Mouse (Mus musculus) gastrocnemius, postnatal 4 days (tissue): Measurements from ENCODE around the gene Klri2. TPM values are rescaled to one million over a fixed set of nuclear protein-coding genes. Genes with fewer than 3 reads are reported as not detected.
"Not testable (repeated sequence)": the region's sequence is repeated elsewhere in the genome, so short reads cannot be mapped to it uniquely, and the experiment has no call there.

Experiments
- DNase-seq, 2 experiments: peaks; one replicate each; pipeline ENCODE4 v3.0.0; 2021 to 2022; ENCODE audit warnings: low spot score in 2 of 2, mixed read lengths in 2 of 2
- long read RNA-seq, 2 experiments: library from polyadenylated mRNA; stranded (forward); transcript quantifications; one replicate each; pipeline ENCODE4 v2.0.0; 2021
- microRNA-seq: library from miRNA; unstranded; fragments of <30 nt; microRNA quantifications from one replicate; pipeline ENCODE4 v1.2.0, GENCODE M21; 2021
- total RNA-seq, 2 experiments: library from RNA; stranded (reverse); gene quantifications; 2 replicates each; pipeline ENCODE4 v1.2.3; 2021

The Klri2 gene
- total RNA-seq = not detected
- long read RNA-seq, experiment 1 = 0 reads
- long read RNA-seq, experiment 2 = 0 reads

DNA sequence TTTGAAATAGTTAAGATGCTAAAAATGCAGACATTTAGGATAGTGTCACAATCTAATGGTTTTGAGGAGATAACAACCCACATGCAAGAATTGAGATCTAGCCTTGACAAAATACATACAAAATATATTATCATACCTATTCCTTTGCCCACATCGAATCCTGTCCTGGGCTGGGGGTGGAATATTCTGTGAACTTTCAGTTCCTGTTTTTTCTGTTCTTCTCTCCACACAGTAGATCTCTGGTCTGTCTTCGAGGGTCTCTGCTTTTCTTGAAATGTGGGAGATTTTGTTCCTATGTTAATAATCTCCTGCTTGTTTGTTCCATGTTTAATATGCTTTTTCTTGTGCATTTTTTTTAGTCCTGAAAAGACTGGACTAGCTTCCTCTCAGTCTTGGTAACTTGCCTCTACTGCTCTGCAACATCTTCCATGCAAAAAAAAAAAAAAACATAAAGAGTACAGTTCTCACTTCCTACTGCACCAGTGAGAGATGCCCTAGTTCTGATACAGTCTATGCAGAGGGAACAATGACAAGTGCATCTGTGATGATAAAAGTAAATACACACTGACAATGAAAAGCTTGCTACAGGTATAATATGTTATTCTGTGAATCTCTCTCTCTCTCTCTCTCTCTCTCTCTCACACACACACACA is at the start of gene Klri2:
Gene Klri2 (minus strand): TSS at position 416 of the 653 bp plus-strand sequence.
- DNase-seq = no peak

DNA sequence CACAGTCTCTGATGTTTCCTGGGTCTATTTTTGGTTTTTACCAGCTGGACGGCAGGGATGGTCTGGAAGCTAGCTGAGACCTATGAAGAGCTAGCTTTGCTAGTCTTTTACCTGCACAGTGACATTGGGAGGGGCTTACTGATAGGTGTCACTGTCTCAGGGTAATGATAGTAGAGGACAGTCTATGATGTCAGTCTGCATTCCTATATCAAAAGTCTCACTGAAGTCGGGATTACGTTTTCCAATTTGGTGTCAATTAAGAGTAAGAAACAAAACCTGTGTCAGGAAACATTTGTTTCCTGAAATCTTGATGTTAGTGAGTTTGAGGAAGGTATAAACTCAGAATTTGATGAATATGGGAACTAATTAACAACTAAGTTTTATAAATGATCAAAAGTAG is 43.9 kb upstream of the Klri2 start, which contains the start of gene Gm156:
Gene Gm156 (minus strand): TSS at position 101 of the 400 bp plus-strand sequence.
- not testable (repeated sequence) for DNase-seq

DNA sequence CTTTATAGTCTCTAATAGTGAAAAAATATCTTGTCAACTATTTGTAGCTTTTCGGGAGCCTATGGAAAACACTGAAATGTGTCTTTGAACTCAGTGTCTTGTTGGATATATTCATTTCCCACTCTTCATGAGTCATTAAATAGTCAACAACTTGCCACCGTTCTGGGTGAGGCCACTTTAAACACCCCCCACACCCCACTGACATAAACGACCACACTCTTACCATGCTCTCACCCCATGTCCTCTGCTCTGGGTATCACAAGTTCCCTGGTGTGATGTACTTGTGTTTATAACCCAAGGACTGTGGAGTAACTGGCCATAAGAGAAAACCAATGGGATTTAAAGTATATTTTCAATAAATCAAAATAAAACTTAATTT is 7.4 kb upstream of the Klri2 start:
- no peak for DNase-seq

DNA sequence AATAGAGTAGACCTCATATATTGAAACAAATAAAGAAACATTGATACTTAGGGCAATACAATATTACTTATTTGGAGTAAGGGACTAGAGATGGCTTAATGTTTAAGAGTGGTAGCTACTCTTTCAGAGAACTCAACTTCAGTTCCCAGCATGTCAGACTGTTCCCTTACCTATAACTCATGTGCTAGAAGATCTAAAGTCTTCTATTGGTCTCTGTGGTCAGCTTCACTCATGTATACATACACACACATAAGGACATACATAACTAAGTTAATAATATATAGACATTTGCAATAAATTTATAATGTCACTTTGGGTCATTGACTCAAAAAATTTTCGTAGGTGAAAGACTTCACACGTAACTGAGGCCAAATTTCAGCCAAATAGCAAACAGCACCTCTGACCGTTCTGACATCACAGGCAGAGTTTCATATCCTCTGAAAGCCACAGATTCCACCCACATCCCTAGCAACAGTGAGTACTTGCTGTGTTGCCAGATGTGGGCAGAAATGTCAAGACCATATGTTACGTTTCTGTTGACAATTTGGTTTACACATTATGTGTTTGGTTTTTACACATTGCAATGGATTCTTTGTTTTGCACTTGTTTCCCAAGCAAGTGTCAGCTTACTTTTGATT is 6.9 kb upstream of the Klri2 start:
- no peak for DNase-seq

DNA sequence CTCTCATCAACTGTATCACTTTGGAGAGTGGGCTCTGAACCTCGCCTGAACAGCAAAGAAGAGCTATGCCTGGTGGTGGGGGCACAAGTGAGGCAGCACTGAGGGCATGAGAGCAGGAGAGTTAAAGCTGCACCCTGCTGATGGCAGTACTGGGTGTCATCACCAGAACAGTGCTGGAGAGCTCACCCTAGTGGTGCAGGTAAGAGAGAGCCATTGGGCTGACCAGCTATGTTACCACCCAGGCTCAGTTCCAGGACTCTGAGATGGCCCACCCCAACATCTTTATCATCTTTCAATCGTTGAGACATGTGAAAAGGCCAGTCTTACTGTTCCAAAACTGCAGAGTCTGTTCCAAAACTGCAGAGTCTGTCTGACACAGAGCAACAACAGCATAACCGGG is 5.9 kb upstream of the Klri2 start:
- DNase-seq = no peak

GRCm38 (mm10) chr6:129736414-129736813 is 3.9 kb downstream of the Klri2 start:
- no peak for DNase-seq

- DNase-seq = no peak
Measured at GRCm38 (mm10) chr6:129727237-129727636, 13.0 kb downstream of the Klri2 start.

GRCm38 (mm10) chr6:129721390-129721789 is 18.9 kb downstream of the Klri2 start:
- DNase-seq = no peak

- no peak for DNase-seq
Measured at GRCm38 (mm10) chr6:129720487-129720886, 19.8 kb downstream of the Klri2 start.

DNA sequence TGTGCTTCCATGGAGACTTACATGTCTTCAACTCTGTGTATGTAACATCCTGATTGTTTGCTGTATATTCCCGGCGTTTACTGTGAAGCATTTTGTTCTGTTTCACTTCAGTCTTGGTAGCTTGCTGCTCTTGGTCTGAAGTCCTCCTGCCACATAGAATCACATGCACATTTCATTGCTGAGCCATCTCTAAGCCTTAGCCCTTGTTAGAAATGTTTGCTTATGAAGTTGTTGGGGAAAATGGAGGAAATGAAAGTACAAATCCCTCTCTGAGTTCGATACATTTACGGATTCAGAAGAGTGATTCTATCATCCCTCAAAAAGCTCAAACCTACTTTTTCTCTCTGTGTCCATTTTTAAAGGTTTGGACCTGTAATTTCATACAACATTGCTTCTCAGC is 23.3 kb downstream of the Klri2 start, which contains the start of gene Klri1:
Gene Klri1 (minus strand): TSS at position 101 of the 400 bp plus-strand sequence.
- no peak for DNase-seq

DNA sequence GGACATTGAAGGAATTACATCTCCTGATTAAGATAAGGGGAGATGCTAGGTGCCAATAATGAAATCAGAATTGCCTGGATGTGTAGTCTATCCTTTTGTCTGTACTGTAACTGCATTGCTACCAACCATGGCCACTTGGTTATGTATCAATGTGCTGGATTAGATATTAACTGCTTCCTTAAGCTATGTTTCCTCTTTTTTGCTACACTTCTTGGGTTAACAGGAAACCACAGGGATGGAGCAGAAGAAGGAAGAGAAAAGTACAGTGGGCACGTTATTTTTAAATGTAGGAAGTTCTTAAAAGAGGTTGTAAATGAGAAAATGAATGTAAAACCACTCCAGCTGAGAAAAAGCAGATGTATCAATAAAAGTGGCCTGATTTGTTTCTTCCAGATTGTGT is 26.7 kb downstream of the Klri2 start:
- no peak for DNase-seq

GRCm38 (mm10) chr6:129691436-129691835 is 48.8 kb downstream of the Klri2 start:
- not testable (repeated sequence) for DNase-seq

- DNase-seq = no peak
Measured at GRCm38 (mm10) chr6:129680379-129680778, 59.9 kb downstream of the Klri2 start.

Small RNA genes lying within 50 kb of the gene (microRNA-seq; reads per million reads assigned to microRNA genes)
- gene Mir680-1 = not detected

Other genes with a start within 250 kb of the Klri2 start
- gene Olr1, start 233.3 kb downstream of the Klri2 start, total RNA-seq = not detected
- not detected for gene Tmem52b, start 227.9 kb downstream of the Klri2 start, total RNA-seq
- 10 to 100 TPM; 30.7 to 31.3 TPM for gene Gabarapl1, start 207.3 kb downstream of the Klri2 start, total RNA-seq
- gene Klre1, start 162.6 kb downstream of the Klri2 start, total RNA-seq = not detected
- not detected for gene Klrd1, start 148.7 kb downstream of the Klri2 start, total RNA-seq
- not detected for gene Klrk1, start 116.6 kb downstream of the Klri2 start, total RNA-seq
- not detected for gene Klrc3, start 97.1 kb downstream of the Klri2 start, total RNA-seq
- not detected for gene Klrc2, start 79.8 kb downstream of the Klri2 start, total RNA-seq
- not detected for gene Klrc1, start 61.5 kb downstream of the Klri2 start, total RNA-seq
- gene Klri1, start 23.4 kb downstream of the Klri2 start, total RNA-seq = not detected
- not detected for gene Gm156, start 43.8 kb upstream of the Klri2 start, total RNA-seq
- gene Gm17631, start 122.2 kb upstream of the Klri2 start, total RNA-seq = not detected
- gene Klra17, start 136.2 kb upstream of the Klri2 start, total RNA-seq = not detected
- not detected for gene Klra5, start 177.2 kb upstream of the Klri2 start, total RNA-seq